Mouse (Mus musculus): ENCODE measurements around the gene Esx1. TPM values are rescaled to one million over a fixed set of nuclear protein-coding genes. Genes with fewer than 3 reads are reported as not detected.
A peak's percentile ranks its signal among the peaks of the same experiment; 100 is the strongest.

Esx1 gene
- total and polyA plus RNA-seq, 3 experiments, result 0.17 to 2.1 (median 0.47) TPM

- in situ Hi-C loops (cut with MboI; ENCODE audit: low pct_ligation_motif_present, low pct_unique_long_range_greater_than_20kb, low sequenced_read_pairs), result no loop called here
- Histone ChIP-seq H3K27me3 (replicated peaks) (no peaks in the 10 kb centered on the region), H3K79me2 (replicated peaks; ENCODE audit: control insufficient read depth, extremely low read depth, insufficient read depth, poor library complexity, severe bottlenecking) (peaks cover 37% of the 10 kb centered on the region), H3K9me3 (replicated peaks; ENCODE audit: low read length) (no peaks in the 10 kb centered on the region), H3K4me1 (ENCODE audit: control insufficient read depth in 1 of 2, insufficient read depth in 2 of 2) (no peaks in the 10 kb centered on the region), H3K9ac (ENCODE audit: insufficient read depth, low read depth) (no peak overlapping the region), H3K36me3 (replicated peaks in 1 of 2; ENCODE audit: control insufficient read depth in 1 of 2, insufficient read depth in 1 of 2, low read length in 1 of 2) (peaks cover 5 to 13% of the 10 kb centered on the region in 2 experiments), H3K4me3 (replicated peaks in 1 of 3; ENCODE audit: low read depth in 2 of 3, low read length in 2 of 3, poor library complexity in 1 of 3) (no peak overlapping the region), H3K27ac (ENCODE audit: insufficient read depth, low read depth) (no peak overlapping the region), H3K4me2 (ENCODE audit: insufficient read depth, low read depth, poor library complexity, severe bottlenecking) (no peak overlapping the region)
- no peak for TF ChIP-seq MEF2A (IDR thresholded peaks at IDR 0.05; ENCODE audit: borderline replicate concordance, low read depth, low read length)
- dilution Hi-C loops (cut with MboI; ENCODE audit: extremely low pct_ligation_motif_present, extremely low pct_unique_long_range_greater_than_20kb, low sequenced_read_pairs), result no loop called here
- no peak for DNase-seq (ENCODE audit: extremely low read depth)
Measured at GRCm38 (mm10) chrX:137143726-137144125, 21.8 kb upstream of the Esx1 start.

- dilution Hi-C loops (cut with MboI; ENCODE audit: extremely low pct_ligation_motif_present, extremely low pct_unique_long_range_greater_than_20kb, low sequenced_read_pairs), result no loop called here
- no peak for TF ChIP-seq POLR2A (IDR thresholded peaks at IDR 0.05; ENCODE audit: low read depth, low read length)
- peak in 1 of 2 experiments; percentile 52; a peak in 2 of 4 replicates for TF ChIP-seq CTCF (conservative IDR thresholded peaks at IDR 0.05 in 1 of 2, IDR thresholded peaks at IDR 0.05 in 1 of 2; ENCODE audit: low read depth in 2 of 2, low read length in 2 of 2)
- no peaks in the 10 kb centered on the region for H3K9me3 ChIP-seq (replicated peaks; ENCODE audit: low read length)
Measured at GRCm38 (mm10) chrX:137142546-137142945, 20.7 kb upstream of the Esx1 start.

GRCm38 (mm10) chrX:137141669-137142068, 19.8 kb upstream of the Esx1 start:
- H3K27ac ChIP-seq (ENCODE audit: insufficient read depth, low read depth), result no peak overlapping the region
- no peak overlapping the region for H3K9ac ChIP-seq (ENCODE audit: insufficient read depth, low read depth)
- dilution Hi-C loops (cut with MboI; ENCODE audit: extremely low pct_ligation_motif_present, extremely low pct_unique_long_range_greater_than_20kb, low sequenced_read_pairs), result no loop called here
- peak; percentile 75 for DNase-seq (ENCODE audit: extremely low read depth)
- H3K27me3 ChIP-seq (replicated peaks), result no peaks in the 10 kb centered on the region
- no peaks in the 10 kb centered on the region for H3K4me1 ChIP-seq (ENCODE audit: control insufficient read depth in 1 of 2, insufficient read depth in 2 of 2)
- no peaks in the 10 kb centered on the region for H3K9me3 ChIP-seq (replicated peaks; ENCODE audit: low read length)
- in situ Hi-C loops (cut with MboI; ENCODE audit: low pct_ligation_motif_present, low pct_unique_long_range_greater_than_20kb, low sequenced_read_pairs), result no loop called here
- peak overlapping the region; percentile 31 for H3K4me2 ChIP-seq (ENCODE audit: insufficient read depth, low read depth, poor library complexity, severe bottlenecking)
- TF ChIP-seq RAD21 (IDR thresholded peaks at IDR 0.05; ENCODE audit: low read depth, low read length) (peak; percentile 59), CTCF (conservative IDR thresholded peaks at IDR 0.05 in 1 of 2, IDR thresholded peaks at IDR 0.05 in 1 of 2; ENCODE audit: low read depth in 2 of 2, low read length in 2 of 2) (peak; percentile 29 to 67; a peak in 3 of 4 replicates), JUN (IDR thresholded peaks at IDR 0.05; ENCODE audit: insufficient read depth, low read depth, low read length) (no peak), SMC3 (IDR thresholded peaks at IDR 0.05; ENCODE audit: low read depth, low read length) (peak; percentile 12; the same call in 1 of the 2 replicates), KAT2A (IDR thresholded peaks at IDR 0.05; ENCODE audit: insufficient replicate concordance, low read length) (no peak)
- peaks cover 28% of the 10 kb centered on the region for H3K79me2 ChIP-seq (replicated peaks; ENCODE audit: control insufficient read depth, extremely low read depth, insufficient read depth, poor library complexity, severe bottlenecking)
- H3K4me3 ChIP-seq (replicated peaks in 1 of 3; ENCODE audit: low read depth in 2 of 3, low read length in 2 of 3, poor library complexity in 1 of 3), result no peak overlapping the region
- peaks cover 5 to 13% of the 10 kb centered on the region in 2 experiments for H3K36me3 ChIP-seq (replicated peaks in 1 of 2; ENCODE audit: control insufficient read depth in 1 of 2, insufficient read depth in 1 of 2, low read length in 1 of 2)

More at GRCm38 (mm10) chrX:137142546-137142945, 20.7 kb upstream of the Esx1 start:
- DNase-seq (ENCODE audit: extremely low read depth), result peak; percentile 66
- in situ Hi-C loops (cut with MboI; ENCODE audit: low pct_ligation_motif_present, low pct_unique_long_range_greater_than_20kb, low sequenced_read_pairs), result no loop called here
- H3K4me3 ChIP-seq (replicated peaks in 1 of 3; ENCODE audit: low read depth in 2 of 3, low read length in 2 of 3, poor library complexity in 1 of 3), result no peak overlapping the region
- no peak overlapping the region for H3K9ac ChIP-seq (ENCODE audit: insufficient read depth, low read depth)
- no peak overlapping the region for H3K27ac ChIP-seq (ENCODE audit: insufficient read depth, low read depth)
- H3K36me3 ChIP-seq (replicated peaks in 1 of 2; ENCODE audit: control insufficient read depth in 1 of 2, insufficient read depth in 1 of 2, low read length in 1 of 2), result peaks cover 5 to 13% of the 10 kb centered on the region in 2 experiments
- H3K79me2 ChIP-seq (replicated peaks; ENCODE audit: control insufficient read depth, extremely low read depth, insufficient read depth, poor library complexity, severe bottlenecking), result peaks cover 34% of the 10 kb centered on the region
- no peaks in the 10 kb centered on the region for H3K27me3 ChIP-seq (replicated peaks)
- no peak overlapping the region for H3K4me2 ChIP-seq (ENCODE audit: insufficient read depth, low read depth, poor library complexity, severe bottlenecking)
- no peaks in the 10 kb centered on the region for H3K4me1 ChIP-seq (ENCODE audit: control insufficient read depth in 1 of 2, insufficient read depth in 2 of 2)

Data from CH12.LX (cell line).